Mouse (Mus musculus) embryonic facial prominence, embryonic 13.5 days (tissue): ENCODE results near the gene Msi1. TPM values are rescaled to one million over a fixed set of nuclear protein-coding genes. Genes with fewer than 3 reads are reported as not detected.

Experiments
- ATAC-seq: fragments of 200-750 bp; cut with Nextera tagmentation; 2 replicates; pipeline ENCODE4 v1.8.0; 2017; ENCODE audit warnings: low read depth; ENCODE audit not compliant: insufficient number of reproducible peaks, insufficient read depth, low FRiP score, low TSS enrichment
- H3K27ac ChIP-seq: fragments of 300-500 bp; sonication (generic); 2 replicates; pipeline ENCODE4 v1.5.1; 2015; ENCODE audit warnings: moderate library complexity, mild to moderate bottlenecking, inconsistent platforms
- H3K27me3 ChIP-seq: fragments of 300-500 bp; sonication (generic); 2 replicates; pipeline ENCODE4 v1.6.1; 2015; ENCODE audit warnings: mild to moderate bottlenecking, inconsistent platforms
- H3K36me3 ChIP-seq: fragments of 300-500 bp; sonication (generic); 2 replicates; pipeline ENCODE4 v1.6.1; 2015; ENCODE audit warnings: mild to moderate bottlenecking, inconsistent platforms
- H3K4me1 ChIP-seq: fragments of 300-500 bp; sonication (generic); 2 replicates; pipeline ENCODE4 v1.6.1; 2015; ENCODE audit warnings: inconsistent platforms
- H3K4me2 ChIP-seq: fragments of 300-500 bp; sonication (generic); 2 replicates; pipeline ENCODE4 v1.6.1; 2015; ENCODE audit warnings: moderate library complexity, mild to moderate bottlenecking, inconsistent platforms
- H3K4me3 ChIP-seq: fragments of 300-500 bp; sonication (generic); 2 replicates; pipeline ENCODE4 v1.5.1; 2015; ENCODE audit warnings: mild to moderate bottlenecking, inconsistent platforms
- H3K9ac ChIP-seq: fragments of 300-500 bp; sonication (generic); 2 replicates; pipeline ENCODE4 v1.6.1; 2015; ENCODE audit warnings: mild to moderate bottlenecking, inconsistent platforms
- H3K9me3 ChIP-seq: fragments of 300-500 bp; sonication (generic); 2 replicates; pipeline ENCODE4 v1.6.1; 2016; ENCODE audit warnings: inconsistent platforms
- WGBS: fragments of 180-500 bp; shearing (Covaris S2); methylation state at CpG from one replicate; pipeline ENCODE4 v1.1.7; 2015; ENCODE audit warnings: mixed read lengths; 5-methylcytosine and 5-hydroxymethylcytosine counted together
- polyA plus RNA-seq: library from polyadenylated mRNA; unstranded; fragments of >200 nt; fragmentation: Nextera tagmentation; extraction: Ambion mirVana; gene quantifications from 2 replicates; pipeline ENCODE4 v1.2.1, GENCODE M21; 2015

The Msi1 gene
- polyA plus RNA-seq, 1 experiment from 2014 or later = 22.3 TPM

DNA sequence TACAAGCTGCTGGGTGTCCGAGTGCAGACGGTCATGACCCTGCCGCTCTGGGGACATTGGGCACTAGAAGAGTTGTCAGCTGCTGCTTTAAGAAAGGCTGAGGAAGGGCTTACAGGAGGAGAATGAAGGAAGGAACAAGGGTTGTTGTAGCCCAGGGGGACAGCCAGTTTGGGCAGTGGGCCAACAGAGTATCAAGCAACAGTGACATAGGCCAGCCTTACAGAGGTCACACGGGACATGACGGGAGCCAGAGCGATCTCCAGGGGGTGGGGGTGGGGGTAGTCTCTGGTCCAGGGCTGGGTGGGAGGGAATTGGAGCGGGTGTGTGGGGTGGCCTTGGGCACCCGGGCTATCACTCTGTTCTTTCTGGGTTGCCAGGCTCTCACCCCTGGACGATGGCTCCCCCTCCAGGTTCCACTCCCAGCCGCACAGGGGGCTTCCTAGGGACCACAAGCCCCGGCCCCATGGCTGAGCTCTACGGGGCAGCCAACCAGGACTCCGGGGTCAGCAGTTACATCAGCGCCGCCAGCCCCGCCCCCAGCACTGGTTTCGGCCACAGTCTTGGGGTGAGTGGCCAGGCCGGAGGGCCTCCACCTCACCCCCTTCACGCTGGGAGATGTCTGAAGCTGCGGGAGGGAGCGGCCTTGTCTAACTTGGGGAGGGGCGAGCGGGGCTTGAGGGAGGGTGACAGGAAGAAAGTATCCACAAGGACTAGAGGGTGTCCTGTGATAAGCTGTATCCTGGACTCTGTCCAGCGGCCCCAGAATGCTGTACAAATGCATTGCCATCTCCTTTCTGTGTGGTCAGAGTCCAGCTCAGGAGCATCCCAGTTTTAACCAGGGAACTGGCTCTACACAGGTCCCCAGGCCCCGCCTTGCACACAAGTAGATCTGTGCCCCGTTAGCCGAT lies 21.3 kb downstream of the Msi1 start:
- H3K27me3 ChIP-seq = no peaks in the 10 kb centered on the region
- H3K27ac ChIP-seq = no peak overlapping the region
- H3K4me1 ChIP-seq = no peaks in the 10 kb centered on the region
- no peak overlapping the region for H3K4me3 ChIP-seq
- ATAC-seq = no peak
- no peak overlapping the region for H3K4me2 ChIP-seq
- H3K9me3 ChIP-seq = no peaks in the 10 kb centered on the region
- H3K9ac ChIP-seq = no peak overlapping the region
- peaks cover 87% of the 10 kb centered on the region for H3K36me3 ChIP-seq
- 90% methylated on average over 27 of the region's 27 CpGs for WGBS

- Histone ChIP-seq H3K27ac (no peak overlapping the region), H3K4me2 (no peak overlapping the region), H3K9me3 (no peaks in the 10 kb centered on the region), H3K27me3 (no peaks in the 10 kb centered on the region), H3K4me1 (no peaks in the 10 kb centered on the region), H3K4me3 (no peak overlapping the region), H3K36me3 (peaks cover 51% of the 10 kb centered on the region), H3K9ac (no peak overlapping the region)
- no peak for ATAC-seq
- 89% methylated on average over 12 of the region's 12 CpGs for WGBS
Measured at GRCm38 (mm10) chr5:115454422-115455090, 25.2 kb downstream of the Msi1 start.

- Histone ChIP-seq H3K4me2 (no peak overlapping the region), H3K9me3 (no peaks in the 10 kb centered on the region), H3K9ac (no peak overlapping the region), H3K36me3 (peaks cover 39% of the 10 kb centered on the region), H3K27ac (no peak overlapping the region), H3K27me3 (no peaks in the 10 kb centered on the region), H3K4me3 (no peak overlapping the region), H3K4me1 (no peaks in the 10 kb centered on the region)
- no peak for ATAC-seq
- 78% methylated on average over 7 of the region's 7 CpGs for WGBS
Measured at GRCm38 (mm10) chr5:115455838-115456237, 26.4 kb downstream of the Msi1 start.

- WGBS = 60% methylated on average over 13 of the region's 13 CpGs
- Histone ChIP-seq H3K9me3 (no peaks in the 10 kb centered on the region), H3K36me3 (peaks cover 10% of the 10 kb centered on the region), H3K27me3 (no peaks in the 10 kb centered on the region), H3K9ac (no peak overlapping the region), H3K27ac (no peak overlapping the region), H3K4me2 (no peak overlapping the region), H3K4me3 (no peak overlapping the region), H3K4me1 (no peaks in the 10 kb centered on the region)
- no peak for ATAC-seq
Measured at GRCm38 (mm10) chr5:115458918-115459317, 29.5 kb downstream of the Msi1 start.

DNA sequence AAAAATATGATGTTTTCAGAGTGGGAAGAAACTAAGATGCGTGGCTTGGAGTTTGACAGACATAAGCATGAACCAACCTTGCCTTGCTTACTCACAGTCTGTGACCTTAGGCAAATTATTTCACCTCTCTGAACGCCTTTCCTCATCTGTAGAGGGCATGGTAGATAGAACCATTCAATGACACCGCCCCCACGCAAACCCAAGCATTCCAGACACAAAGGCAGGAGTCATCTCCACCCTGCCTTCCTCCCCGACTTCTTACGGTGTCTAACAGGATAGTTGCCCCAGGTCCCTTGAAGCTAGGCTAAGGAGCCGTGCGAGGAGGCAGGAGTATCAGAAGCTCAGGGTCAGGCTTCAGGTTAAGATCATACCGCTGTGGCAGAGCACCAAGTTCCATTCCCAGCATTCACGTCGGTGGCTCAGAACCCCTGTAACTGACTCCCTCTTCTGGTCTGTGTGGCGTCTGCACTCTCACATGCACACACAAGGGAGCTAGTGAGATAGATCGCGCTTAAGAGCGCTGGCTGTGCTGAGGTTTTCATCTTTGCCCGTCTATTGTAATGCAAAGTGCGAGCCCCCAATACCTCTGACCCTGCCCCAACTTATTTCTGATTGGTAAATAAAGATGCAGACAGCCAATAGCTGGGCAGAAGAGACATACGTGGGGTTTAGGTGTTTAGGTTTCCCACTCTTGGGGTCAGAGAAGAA lies 35.2 kb downstream of the Msi1 start:
- ATAC-seq = no peak
- Histone ChIP-seq H3K9me3 (no peaks in the 10 kb centered on the region), H3K4me3 (no peak overlapping the region), H3K27me3 (no peaks in the 10 kb centered on the region), H3K36me3 (no peaks in the 10 kb centered on the region), H3K9ac (no peak overlapping the region), H3K4me2 (no peak overlapping the region), H3K4me1 (no peaks in the 10 kb centered on the region), H3K27ac (no peak overlapping the region)
- WGBS = 76% methylated on average over 18 of the region's 18 CpGs

GRCm38 (mm10) chr5:115465642-115466420 lies 36.4 kb downstream of the Msi1 start, which contains the start of gene Pla2g1b:
Pla2g1b (plus strand) TSS chr5:115466262.
- H3K27ac ChIP-seq = no peak within 1 kb of the TSS
- no peak within 1 kb of the TSS for H3K9ac ChIP-seq
- WGBS = 45% methylated on average over 9 of the region's 9 CpGs
- H3K4me1 ChIP-seq = no peaks in the 10 kb centered on the region
- H3K27me3 ChIP-seq = no peaks in the 10 kb centered on the region
- H3K4me2 ChIP-seq = no peak within 1 kb of the TSS
- ATAC-seq = no peak
- no peaks in the 10 kb centered on the region for H3K36me3 ChIP-seq
- H3K9me3 ChIP-seq = no peaks in the 10 kb centered on the region
- no peak within 1 kb of the TSS for H3K4me3 ChIP-seq

DNA sequence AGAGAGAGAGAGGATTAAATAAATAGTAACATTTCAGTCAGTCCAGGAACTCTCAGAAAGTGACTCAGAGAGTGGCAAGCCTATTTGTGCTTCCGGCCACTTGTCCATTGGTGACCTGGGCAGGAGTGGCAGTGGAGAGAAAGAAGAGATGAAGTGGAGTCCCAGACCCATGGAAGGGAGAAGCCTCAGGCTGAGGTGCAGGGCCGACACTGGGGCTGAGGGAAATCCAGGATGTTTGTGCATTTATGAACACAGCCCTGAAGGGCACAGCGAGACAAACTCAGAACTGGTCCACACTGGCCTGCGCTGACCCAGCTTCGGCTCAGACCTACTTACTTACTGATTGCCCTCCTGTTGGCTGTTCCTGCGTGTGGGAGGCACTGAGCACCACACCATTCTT lies 40.4 kb downstream of the Msi1 start:
- ATAC-seq = no peak
- H3K4me2 ChIP-seq = no peak overlapping the region
- H3K36me3 ChIP-seq = no peaks in the 10 kb centered on the region
- H3K9ac ChIP-seq = no peak overlapping the region
- H3K27me3 ChIP-seq = no peaks in the 10 kb centered on the region; the same call in 1 of the 2 replicates
- no peaks in the 10 kb centered on the region for H3K9me3 ChIP-seq
- H3K27ac ChIP-seq = no peak overlapping the region
- H3K4me3 ChIP-seq = no peak overlapping the region
- 63% methylated on average over 6 of the region's 6 CpGs for WGBS
- H3K4me1 ChIP-seq = no peaks in the 10 kb centered on the region

DNA sequence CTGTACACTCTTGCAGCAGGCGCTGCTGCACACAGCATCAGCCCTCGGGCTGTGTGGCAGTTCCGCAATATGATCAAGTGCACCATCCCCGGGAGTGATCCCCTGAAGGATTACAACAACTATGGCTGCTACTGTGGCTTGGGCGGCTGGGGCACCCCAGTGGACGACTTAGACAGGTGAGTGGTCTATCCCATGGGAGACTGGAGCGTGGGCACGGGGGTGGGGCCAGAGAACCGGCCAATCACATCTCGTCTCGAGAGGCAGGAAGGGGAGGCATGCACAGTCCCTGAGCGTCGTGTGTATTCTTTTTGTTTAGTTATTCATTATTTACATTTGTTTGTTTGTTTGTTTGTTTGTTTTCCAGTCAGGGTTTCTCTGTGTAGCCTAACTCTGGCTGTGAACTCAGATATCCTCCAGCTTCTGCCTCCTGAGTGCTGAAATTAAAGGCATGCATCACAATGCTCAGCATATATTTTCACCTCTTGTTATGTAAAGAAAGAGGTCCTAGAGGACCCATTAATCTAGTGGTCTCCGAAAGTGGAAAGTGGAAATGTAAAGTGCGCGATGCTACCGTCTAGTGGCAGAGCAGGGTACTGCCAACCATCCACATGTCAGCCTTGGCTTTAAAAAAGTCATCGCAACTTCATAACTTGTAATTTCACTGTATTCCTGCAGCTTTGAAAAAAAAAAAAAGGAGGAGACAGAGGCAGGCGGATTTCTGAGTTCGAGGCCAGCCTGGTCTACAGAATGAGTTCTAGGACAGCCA lies 41.5 kb downstream of the Msi1 start:
- no peak for ATAC-seq
- no peaks in the 10 kb centered on the region for H3K9me3 ChIP-seq
- H3K36me3 ChIP-seq = no peaks in the 10 kb centered on the region
- no peak overlapping the region for H3K27ac ChIP-seq
- no peaks in the 10 kb centered on the region; the same call in 1 of the 2 replicates for H3K27me3 ChIP-seq
- H3K4me3 ChIP-seq = no peak overlapping the region
- 32% methylated on average over 20 of the region's 20 CpGs for WGBS
- H3K4me2 ChIP-seq = peak overlapping the region; percentile 16; the same call in 1 of the 2 replicates
- H3K9ac ChIP-seq = no peak overlapping the region
- peaks cover 6% of the 10 kb centered on the region for H3K4me1 ChIP-seq

GRCm38 (mm10) chr5:115473191-115473590 lies 43.8 kb downstream of the Msi1 start:
- no peaks in the 10 kb centered on the region; the same call in 1 of the 2 replicates for H3K27me3 ChIP-seq
- no peak overlapping the region for H3K4me2 ChIP-seq
- H3K9ac ChIP-seq = no peak overlapping the region
- 70% methylated on average over 10 of the region's 10 CpGs for WGBS
- no peaks in the 10 kb centered on the region for H3K9me3 ChIP-seq
- no peak for ATAC-seq
- H3K4me3 ChIP-seq = no peak overlapping the region
- no peak overlapping the region for H3K27ac ChIP-seq
- peaks cover 11% of the 10 kb centered on the region; the same call in 1 of the 2 replicates for H3K36me3 ChIP-seq
- H3K4me1 ChIP-seq = peaks cover 9% of the 10 kb centered on the region

DNA sequence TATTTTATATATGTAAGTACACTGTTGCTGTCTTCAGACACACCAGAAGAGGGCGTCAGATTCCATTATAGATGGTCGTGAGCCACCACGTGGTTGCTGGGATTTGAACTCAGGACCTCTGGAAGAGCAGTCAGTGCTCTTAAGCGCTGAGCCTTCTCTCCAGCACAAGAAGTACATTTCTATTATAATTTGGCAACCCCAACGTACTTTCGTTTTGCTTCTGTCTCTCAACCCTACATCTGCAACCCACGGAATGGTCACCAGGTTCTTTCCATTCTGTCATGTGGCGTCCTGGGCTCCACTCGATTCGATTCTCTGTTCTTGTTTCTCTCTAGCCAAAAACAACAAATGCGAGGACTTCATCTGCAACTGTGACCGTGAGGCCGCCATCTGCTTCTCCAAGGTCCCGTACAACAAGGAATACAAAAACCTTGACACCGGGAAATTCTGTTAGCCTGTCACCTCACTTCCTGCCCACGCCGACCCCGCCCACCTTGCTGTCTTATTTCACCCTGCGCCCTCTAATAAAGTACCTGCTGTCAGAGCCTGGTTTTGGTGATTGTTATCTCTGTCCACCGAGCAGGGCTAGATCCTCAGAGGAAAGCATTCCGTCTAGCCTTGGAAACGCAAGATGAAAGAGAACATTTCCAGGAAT lies 44.9 kb downstream of the Msi1 start:
- 70% methylated on average over 22 of the region's 22 CpGs for WGBS
- ATAC-seq = no peak
- peaks cover 9% of the 10 kb centered on the region for H3K4me1 ChIP-seq

More for the DNA sequence above, 44.9 kb downstream of the Msi1 start:
- Histone ChIP-seq H3K4me3 (no peak overlapping the region), H3K9me3 (no peaks in the 10 kb centered on the region), H3K9ac (no peak overlapping the region), H3K4me2 (no peak overlapping the region), H3K27me3 (no peaks in the 10 kb centered on the region; the same call in 1 of the 2 replicates), H3K36me3 (peaks cover 12% of the 10 kb centered on the region), H3K27ac (no peak overlapping the region)
